Mouse (Mus musculus) embryonic facial prominence, embryonic 14.5 days (tissue): Measurements from ENCODE around the gene Rab31. TPM values are rescaled to one million over a fixed set of nuclear protein-coding genes. Genes with fewer than 3 reads are reported as not detected.

ENCODE experiments used
- ATAC-seq: fragments of 200-750 bp; cut with Nextera tagmentation; 2 replicates; pipeline ENCODE4 v1.8.0; 2017; ENCODE audit warnings: low read depth, moderate number of reproducible peaks, moderate TSS enrichment
- DNase-seq: peaks from one replicate; pipeline ENCODE4 v3.0.0-alpha.2; 2015; ENCODE audit warnings: low spot score
- H3K27ac ChIP-seq: fragments of 300-500 bp; sonication (generic); replicated peaks from 2 replicates; pipeline ENCODE4 v1.5.1; 2014; ENCODE audit warnings: low read depth, mild to moderate bottlenecking, low read length, moderate library complexity
- H3K27me3 ChIP-seq: fragments of 300-500 bp; sonication (generic); replicated peaks from 2 replicates; pipeline ENCODE4 v1.6.1; 2014; ENCODE audit warnings: low read length; ENCODE audit not compliant: control insufficient read depth, insufficient read depth
- H3K36me3 ChIP-seq: fragments of 300-500 bp; sonication (generic); 2 replicates; pipeline ENCODE4 v1.6.1; 2014; ENCODE audit warnings: low read length, mixed read lengths; ENCODE audit not compliant: control insufficient read depth, insufficient read depth
- H3K4me1 ChIP-seq: fragments of 300-500 bp; sonication (generic); 2 replicates; pipeline ENCODE4 v1.6.1; 2014; ENCODE audit warnings: antibody characterized with exemption, low read length; ENCODE audit not compliant: control insufficient read depth, insufficient read depth
- H3K4me2 ChIP-seq: fragments of 300-500 bp; sonication (generic); 2 replicates; pipeline ENCODE4 v1.6.1; 2014; ENCODE audit warnings: low read depth, mild to moderate bottlenecking, low read length, moderate library complexity, mixed read lengths
- H3K4me3 ChIP-seq: fragments of 300-500 bp; sonication (generic); 2 replicates; pipeline ENCODE4 v1.5.1; 2014; ENCODE audit warnings: low read depth, mild to moderate bottlenecking, low read length
- H3K9ac ChIP-seq: fragments of 300-500 bp; sonication (generic); 2 replicates; pipeline ENCODE4 v1.6.1; 2014; ENCODE audit warnings: low read depth, mild to moderate bottlenecking, low read length, moderate library complexity, mixed read lengths
- H3K9me3 ChIP-seq: fragments of 300-500 bp; sonication (generic); 2 replicates; pipeline ENCODE4 v1.6.1; 2016; ENCODE audit warnings: low read length; ENCODE audit not compliant: control insufficient read depth
- WGBS: fragments of 180-500 bp; shearing (Covaris S2); extraction: QIAGEN DNeasy Blood & Tissue Kit; methylation state at CpG from one replicate; pipeline ENCODE4 v1.1.7; 2014; 5-methylcytosine and 5-hydroxymethylcytosine counted together
- polyA plus RNA-seq: library from polyadenylated mRNA; unstranded; fragments of >200 nt; fragmentation: Nextera tagmentation; extraction: Ambion mirVana; gene quantifications from 2 replicates; pipeline ENCODE4 v1.2.1, GENCODE M21; 2014

Gene Rab31
- polyA plus RNA-seq, 1 experiment from 2014 or later: 57.6 TPM

- no peak for ATAC-seq
- H3K27me3 ChIP-seq: no peaks in the 10 kb centered on the region
These were observed 106.0 kb downstream of the Rab31 start for GRCm38 (mm10) chr17:65666388-65667161.

GRCm38 (mm10) chr17:65665786-65666387 lies 106.7 kb downstream of the Rab31 start:
- Histone ChIP-seq H3K4me1 (no peaks in the 10 kb centered on the region), H3K9me3 (no peaks in the 10 kb centered on the region), H3K36me3 (no peaks in the 10 kb centered on the region), H3K27me3 (no peaks in the 10 kb centered on the region), H3K9ac (no peak overlapping the region), H3K27ac (no peak overlapping the region), H3K4me2 (no peak overlapping the region), H3K4me3 (no peak overlapping the region)
- DNase-seq (no peak), ATAC-seq (no peak)
- WGBS: 84% methylated on average over 12 of the region's 12 CpGs

More at GRCm38 (mm10) chr17:65666388-65667161, 106.0 kb downstream of the Rab31 start:
- Histone ChIP-seq H3K9me3 (no peaks in the 10 kb centered on the region), H3K4me1 (no peaks in the 10 kb centered on the region), H3K4me3 (no peak overlapping the region), H3K9ac (no peak overlapping the region), H3K4me2 (no peak overlapping the region), H3K36me3 (no peaks in the 10 kb centered on the region), H3K27ac (no peak overlapping the region)
- 70% methylated on average over 17 of the region's 17 CpGs for WGBS
- peak; percentile 19 for DNase-seq

- H3K36me3 ChIP-seq: no peaks in the 10 kb centered on the region
- WGBS: 74% methylated on average over 14 of the region's 14 CpGs
- H3K4me3 ChIP-seq: no peak overlapping the region
- DNase-seq: no peak
- H3K4me2 ChIP-seq: no peak overlapping the region
- no peak for ATAC-seq
- H3K4me1 ChIP-seq: no peaks in the 10 kb centered on the region
- H3K9me3 ChIP-seq: no peaks in the 10 kb centered on the region
- no peak overlapping the region for H3K9ac ChIP-seq
- H3K27ac ChIP-seq: no peak overlapping the region
- no peaks in the 10 kb centered on the region for H3K27me3 ChIP-seq
These were observed 109.0 kb downstream of the Rab31 start for GRCm38 (mm10) chr17:65663329-65664078.

- no peak overlapping the region for H3K9ac ChIP-seq
- H3K36me3 ChIP-seq: no peaks in the 10 kb centered on the region
- H3K4me1 ChIP-seq: no peaks in the 10 kb centered on the region
- no peaks in the 10 kb centered on the region for H3K9me3 ChIP-seq
- no peak overlapping the region for H3K27ac ChIP-seq
- no peaks in the 10 kb centered on the region for H3K27me3 ChIP-seq
- 72% methylated on average over 3 of the region's 3 CpGs for WGBS
- H3K4me3 ChIP-seq: no peak overlapping the region
- ATAC-seq (no peak), DNase-seq (no peak)
- H3K4me2 ChIP-seq: no peak overlapping the region
These were observed 109.9 kb downstream of the Rab31 start for GRCm38 (mm10) chr17:65662662-65663061.

GRCm38 (mm10) chr17:65658416-65658815 lies 114.1 kb downstream of the Rab31 start:
- no peak for ATAC-seq
- H3K36me3 ChIP-seq: no peaks in the 10 kb centered on the region
- no peaks in the 10 kb centered on the region for H3K9me3 ChIP-seq
- H3K4me2 ChIP-seq: no peak overlapping the region
- WGBS: 63% methylated on average over 2 of the region's 2 CpGs
- no peak overlapping the region for H3K27ac ChIP-seq
- no peaks in the 10 kb centered on the region for H3K27me3 ChIP-seq
- H3K9ac ChIP-seq: no peak overlapping the region
- no peak for DNase-seq
- H3K4me1 ChIP-seq: no peaks in the 10 kb centered on the region
- no peak overlapping the region for H3K4me3 ChIP-seq

GRCm38 (mm10) chr17:65657958-65658357 lies 114.6 kb downstream of the Rab31 start:
- 89% methylated on average over 9 of the region's 9 CpGs for WGBS
- Histone ChIP-seq H3K4me3 (no peak overlapping the region), H3K36me3 (no peaks in the 10 kb centered on the region), H3K9ac (no peak overlapping the region), H3K4me1 (no peaks in the 10 kb centered on the region), H3K9me3 (no peaks in the 10 kb centered on the region), H3K27me3 (no peaks in the 10 kb centered on the region), H3K27ac (no peak overlapping the region), H3K4me2 (no peak overlapping the region)
- ATAC-seq (no peak), DNase-seq (no peak)

- Histone ChIP-seq H3K27me3 (no peaks in the 10 kb centered on the region), H3K4me1 (no peaks in the 10 kb centered on the region), H3K9ac (no peak overlapping the region), H3K9me3 (no peaks in the 10 kb centered on the region), H3K36me3 (0 out of 2 replicates have a peak, but pooled peaks cover 4% of the 10 kb centered on the region), H3K4me2 (no peak overlapping the region), H3K4me3 (no peak overlapping the region), H3K27ac (no peak overlapping the region)
- 89% methylated on average over 6 of the region's 6 CpGs for WGBS
- DNase-seq: no peak
- no peak for ATAC-seq
These were observed 115.8 kb downstream of the Rab31 start for GRCm38 (mm10) chr17:65656731-65657130.

- DNase-seq: no peak
- H3K27ac ChIP-seq: no peak overlapping the region
- H3K9me3 ChIP-seq: no peaks in the 10 kb centered on the region
- no peak overlapping the region for H3K4me3 ChIP-seq
- no peaks in the 10 kb centered on the region for H3K4me1 ChIP-seq
- H3K36me3 ChIP-seq: 0 out of 2 replicates have a peak, but pooled peaks cover 4% of the 10 kb centered on the region
- no peaks in the 10 kb centered on the region for H3K27me3 ChIP-seq
- ATAC-seq: no peak
- no peak overlapping the region for H3K4me2 ChIP-seq
- 84% methylated on average over 8 of the region's 8 CpGs for WGBS
- H3K9ac ChIP-seq: no peak overlapping the region
These were observed 116.5 kb downstream of the Rab31 start for GRCm38 (mm10) chr17:65656076-65656475.
